Mouse (Mus musculus) forebrain, embryonic 10.5 days (tissue): ENCODE data around the gene Csnk1e. TPM values are rescaled to one million over a fixed set of nuclear protein-coding genes. Genes with fewer than 3 reads are reported as not detected.

ENCODE experiments used
- microRNA counts: library from miRNA; unstranded; fragments of <30 nt; microRNA quantifications from one replicate; lab custom pipeline; 2017
- microRNA-seq: library from miRNA; unstranded; fragments of <30 nt; microRNA quantifications from one replicate; pipeline ENCODE4, GENCODE M21; 2017
- polyA plus RNA-seq: library from polyadenylated mRNA; unstranded; fragments of >200 nt; fragmentation: Nextera tagmentation; extraction: Ambion mirVana; gene quantifications from 2 replicates; pipeline ENCODE4 v1.2.1, GENCODE M21; 2016

Gene Csnk1e
- polyA plus RNA-seq, 1 experiment from 2014 or later = 123 TPM

MicroRNAs encoded within 50 kb of the gene (microRNA counts, 519-probe panel; counts per million panel counts)
- microRNA mmu-miR-1943 (lab: Ali Mortazavi, UCI) = 341 counts per million, percentile 65 among the panel's probes with 10 or more counts

Small RNA genes lying within 50 kb of the gene (microRNA-seq; reads per million reads assigned to microRNA genes)
- gene Gm44302 (not detected), gene Mir1943 (3.0 reads per million, percentile 2 among the genes with 10 or more reads in this experiment)

Other genes with a start within 250 kb of the Csnk1e start
- gene Pick1, start 226.4 kb downstream of the Csnk1e start, polyA plus RNA-seq = 47.8 and 50.5 TPM in 2 replicates
- 0.14 and 0.52 TPM in 2 replicates for gene Gm49486, start 226.2 kb downstream of the Csnk1e start, polyA plus RNA-seq
- gene Slc16a8, start 200.8 kb downstream of the Csnk1e start, polyA plus RNA-seq = 0.15 TPM in 1 of 2 replicates, not detected in the other
- 1.6 and 2.2 TPM in 2 replicates for gene Baiap2l2, start 170.0 kb downstream of the Csnk1e start, polyA plus RNA-seq
- gene Pla2g6, start 127.2 kb downstream of the Csnk1e start, polyA plus RNA-seq = 20.9 and 22.8 TPM in 2 replicates
- gene Maff, start 108.9 kb downstream of the Csnk1e start, polyA plus RNA-seq = 1.5 and 1.6 TPM in 2 replicates
- 50.0 and 56.1 TPM in 2 replicates for gene Tmem184b, start 52.0 kb downstream of the Csnk1e start, polyA plus RNA-seq
- not detected in 2 replicates for gene Kcnj4, start 49.7 kb upstream of the Csnk1e start, polyA plus RNA-seq
- 7.4 and 7.5 TPM in 2 replicates for gene Kdelr3, start 60.8 kb upstream of the Csnk1e start, polyA plus RNA-seq
- 43.7 and 48.9 TPM in 2 replicates for gene Ddx17, start 91.2 kb upstream of the Csnk1e start, polyA plus RNA-seq
- 1.2 and 1.8 TPM in 2 replicates for gene Dmc1, start 149.5 kb upstream of the Csnk1e start, polyA plus RNA-seq
- gene Fam227a, start 203.4 kb upstream of the Csnk1e start, polyA plus RNA-seq = 1.8 and 2.5 TPM in 2 replicates
- gene Cby1, start 203.6 kb upstream of the Csnk1e start, polyA plus RNA-seq = 79.1 and 80.3 TPM in 2 replicates
- 268 and 286 TPM in 2 replicates for gene Tomm22, start 215.3 kb upstream of the Csnk1e start, polyA plus RNA-seq
- 16.6 and 18.6 TPM in 2 replicates for gene Josd1, start 232.4 kb upstream of the Csnk1e start, polyA plus RNA-seq
- 48.3 and 52.5 TPM in 2 replicates for gene Gtpbp1, start 235.3 kb upstream of the Csnk1e start, polyA plus RNA-seq